Mouse (Mus musculus): ENCODE data around the gene Fcrlb. TPM values are rescaled to one million over a fixed set of nuclear protein-coding genes. Genes with fewer than 3 reads are reported as not detected.

The Fcrlb gene
- polyA plus RNA-seq (2017; shearing (Covaris generic)) = not detected

DNA sequence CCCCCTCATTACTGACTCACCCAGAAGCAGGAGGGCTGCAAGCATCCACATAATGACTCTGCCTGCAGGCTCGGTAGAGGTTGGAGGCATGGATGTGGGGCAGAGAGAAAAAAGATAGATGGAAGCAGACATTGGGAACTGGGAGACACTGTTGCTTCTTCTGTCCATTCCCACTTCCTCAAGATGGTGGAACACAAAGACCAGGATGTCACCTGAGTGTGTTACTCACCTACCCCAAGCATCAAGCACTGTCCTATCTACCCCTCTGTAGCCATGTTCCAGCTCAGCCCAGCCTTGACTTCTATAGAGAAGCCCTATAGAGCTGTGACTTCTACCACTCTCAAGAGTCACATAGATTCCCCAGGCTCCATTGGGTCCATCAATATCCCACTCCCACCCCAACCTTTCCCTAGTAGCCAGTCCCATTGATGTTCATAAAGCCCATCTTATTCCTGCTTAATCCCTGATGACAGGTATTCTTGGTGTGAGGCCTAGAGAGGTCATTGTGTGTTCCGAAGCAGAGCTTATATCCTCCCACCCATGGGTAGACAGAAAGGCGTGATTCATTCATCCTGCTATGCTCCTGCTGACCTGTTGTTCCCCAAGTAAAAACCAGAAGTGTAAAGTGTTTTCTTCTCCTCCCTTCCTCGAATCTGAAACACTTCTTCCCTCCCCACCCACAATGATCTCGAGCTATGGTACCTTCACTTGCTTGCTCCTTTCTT is at the start of gene Fcrlb:
Gene Fcrlb, minus strand, starts transcription at position 51 of the 725 bp plus-strand sequence.

DNA sequence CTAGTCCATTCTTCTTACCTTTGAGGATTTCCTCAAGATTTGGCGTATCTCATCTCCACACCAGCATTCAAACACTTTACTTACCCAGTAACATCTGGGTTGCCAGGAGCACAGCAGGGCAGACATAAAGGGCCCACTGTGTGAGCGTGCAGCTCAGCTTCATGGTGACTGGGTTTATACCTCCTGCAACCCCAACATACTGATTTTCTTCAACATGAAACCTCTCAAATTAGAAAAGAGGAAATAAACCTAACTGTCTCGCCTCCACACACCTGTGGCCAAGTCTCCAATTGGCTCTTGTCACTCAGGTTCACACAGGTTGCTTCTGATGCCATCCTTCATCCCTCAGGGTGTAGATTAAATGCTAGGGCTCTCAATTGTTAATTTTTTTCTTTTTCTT is 14.6 kb upstream of the Fcrlb start, which contains the start of gene Fcrla:
Gene Fcrla, minus strand, starts transcription at position 206 of the 400 bp plus-strand sequence.

DNA sequence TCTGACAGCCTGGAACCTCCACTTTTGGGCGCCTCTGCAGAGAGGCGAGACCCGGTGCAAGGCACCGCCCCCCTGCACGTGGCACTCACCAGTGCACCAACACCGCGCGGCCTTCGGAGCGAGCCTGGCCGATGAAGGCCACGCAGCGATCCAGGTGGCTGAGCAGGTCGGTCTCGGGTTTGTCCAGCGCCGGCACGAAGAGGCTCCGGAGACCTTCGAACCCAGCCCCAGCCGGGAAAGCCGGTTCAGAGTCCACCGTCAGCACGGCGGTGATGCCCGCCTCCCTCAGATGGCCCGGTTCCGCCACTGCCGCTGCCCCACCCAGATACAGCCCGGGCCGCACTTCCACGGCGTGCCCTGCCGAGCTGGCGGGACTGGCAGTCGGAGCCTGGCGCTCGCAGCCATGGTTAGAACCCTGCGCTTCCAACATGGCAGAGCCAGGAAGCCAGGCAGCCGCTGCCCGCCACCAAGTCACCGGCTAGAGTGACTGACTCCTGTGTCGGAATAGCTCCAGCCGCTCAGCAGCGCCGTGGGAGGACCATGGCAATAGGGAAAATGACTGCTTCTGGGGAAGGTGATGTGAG is 27.7 kb downstream of the Fcrlb start, which contains the start of the genes Gm26620 and Dusp12:
Gene Gm26620, plus strand, starts transcription at position 88 of the 584 bp plus-strand sequence.
Gene Dusp12, minus strand, starts transcription at position 563 of the 584 bp plus-strand sequence.

DNA sequence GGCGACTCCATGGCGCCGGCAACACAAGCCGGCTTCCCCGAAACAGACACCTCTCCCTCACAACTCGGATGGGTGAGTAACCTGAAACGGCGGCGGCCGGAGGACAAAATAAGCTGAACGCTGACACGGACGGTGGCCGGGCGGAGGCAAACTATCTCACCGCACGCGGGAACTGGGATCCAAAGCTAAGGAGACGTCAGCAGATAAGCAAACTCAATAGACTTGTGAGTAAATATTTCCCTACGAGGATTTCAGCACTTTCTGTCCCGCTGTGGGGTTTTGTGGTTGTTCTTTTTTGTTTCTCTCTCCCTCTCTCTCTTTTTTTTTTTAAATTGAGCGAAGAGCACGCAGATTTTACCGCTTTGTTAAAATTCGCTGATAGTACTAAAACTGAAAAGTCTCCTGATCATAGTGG is 45.0 kb downstream of the Fcrlb start, which contains the start of gene Atf6:
Gene Atf6, minus strand, starts transcription at position 81 of the 415 bp plus-strand sequence.

Other genes starting within 250 kb of the Fcrlb start
- gene Atf6, start 45.2 kb downstream of the Fcrlb start, polyA plus RNA-seq (2017; shearing (Covaris generic)) = 12.6 TPM
- gene Gm26620, start 27.9 kb downstream of the Fcrlb start, polyA plus RNA-seq (2017; shearing (Covaris generic)) = not detected
- gene Dusp12, start 27.4 kb downstream of the Fcrlb start, polyA plus RNA-seq (2017; shearing (Covaris generic)) = 32.9 TPM
- 0.62 TPM for gene Fcrla, start 14.6 kb upstream of the Fcrlb start, polyA plus RNA-seq (2017; shearing (Covaris generic))
- gene Fcgr2b, start 63.6 kb upstream of the Fcrlb start, polyA plus RNA-seq (2017; shearing (Covaris generic)) = 1.4 TPM
- gene Fcgr4, start 106.0 kb upstream of the Fcrlb start, polyA plus RNA-seq (2017; shearing (Covaris generic)) = 0.66 TPM
- gene Fcgr3, start 152.0 kb upstream of the Fcrlb start, polyA plus RNA-seq (2017; shearing (Covaris generic)) = 1.9 TPM
- 2.1 TPM for gene Cfap126, start 201.0 kb upstream of the Fcrlb start, polyA plus RNA-seq (2017; shearing (Covaris generic))
- gene Sdhc, start 237.7 kb upstream of the Fcrlb start, polyA plus RNA-seq (2017; shearing (Covaris generic)) = 173 TPM
- not detected for gene Mpz, start 237.8 kb upstream of the Fcrlb start, polyA plus RNA-seq (2017; shearing (Covaris generic))